10 mouse cellular contexts compared by ENCODE assay signal in the genomic region with DNA sequence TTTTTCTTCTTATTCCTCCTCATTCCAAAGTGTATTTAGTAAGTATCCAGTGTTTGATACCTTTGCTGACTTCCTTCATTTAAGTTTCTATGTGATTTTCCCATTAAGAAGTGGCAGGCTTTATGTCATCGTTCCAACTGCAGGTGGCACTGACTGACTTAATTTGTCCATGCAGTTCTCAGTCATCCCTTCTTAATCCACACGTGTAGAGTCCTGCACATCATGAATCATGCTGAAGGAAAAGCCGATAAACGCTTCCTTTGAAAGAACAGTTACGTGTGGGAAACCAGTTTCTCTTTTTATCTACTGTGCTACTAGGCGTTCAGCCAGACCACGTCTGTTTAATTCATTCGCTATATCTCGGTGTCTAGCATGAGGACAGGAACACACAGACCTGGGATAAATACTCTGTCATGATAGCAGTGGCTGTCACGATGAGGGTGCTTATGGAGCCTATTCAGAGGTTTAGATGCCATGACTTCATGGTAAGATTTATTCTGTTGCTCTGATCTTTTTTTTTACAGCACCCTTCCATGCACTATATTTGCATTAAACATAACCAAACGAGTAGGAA.
DNase-seq lines count a peak whose midpoint lies in the region; ATAC-seq and TF ChIP-seq lines count a peak whose summit lies in the region.
"Had no signal": no experiment of that assay in that cellular context is flagged by ENCODE, and none has a peak within 500 bp of the region (broad histone marks: within the 10 kb centered on the region; RNA-seq: fewer than 3 reads in every experiment).

No protein-coding gene starts in this region.

- H3K27ac ChIP-seq in embryonic facial prominence, embryonic 14.5 days (replicated peaks; ENCODE audit: low read depth, low read length), result no peak overlapping the region
- H3K27ac ChIP-seq in embryonic facial prominence, embryonic 10.5 days (replicated peaks), result no peak overlapping the region
- H3K27ac ChIP-seq in kidney, postnatal 0 days, result no peak overlapping the region
- H3K27ac ChIP-seq: limb, embryonic 12.5 days had no signal

- H3K4me3 ChIP-seq in embryonic facial prominence, embryonic 14.5 days (ENCODE audit: low read depth, low read length), result no peak overlapping the region
- H3K4me3 ChIP-seq in embryonic facial prominence, embryonic 10.5 days, result no peak overlapping the region
- no peak overlapping the region for H3K4me3 ChIP-seq in kidney, postnatal 0 days (replicated peaks; ENCODE audit: low read depth, low read length)
- H3K4me3 ChIP-seq: limb, embryonic 12.5 days; megakaryocyte, embryonic 14.5 days had no signal

- H3K4me2 ChIP-seq in embryonic facial prominence, embryonic 14.5 days (ENCODE audit: low read depth, low read length), result no peak overlapping the region; the same call in 1 of the 2 replicates
- no peak overlapping the region for H3K4me2 ChIP-seq in kidney, postnatal 0 days (ENCODE audit: low read length)
- H3K4me2 ChIP-seq: limb, embryonic 12.5 days had no signal

- peak; percentile 43; the same call in 1 of the 2 replicates for TF ChIP-seq CTCF in kidney, postnatal 0 days (IDR thresholded peaks at IDR 0.05; ENCODE audit: low read depth)

- intact Hi-C loops in left cerebral cortex, postnatal 36 days (cut with DNase I), result no loop called here

- no peaks in the 10 kb centered on the region for H3K27me3 ChIP-seq in embryonic facial prominence, embryonic 14.5 days (replicated peaks; ENCODE audit: control insufficient read depth, insufficient read depth, low read length)
- no peaks in the 10 kb centered on the region for H3K27me3 ChIP-seq in embryonic facial prominence, embryonic 10.5 days (replicated peaks; ENCODE audit: low read depth, poor library complexity, severe bottlenecking)
- no peaks in the 10 kb centered on the region for H3K27me3 ChIP-seq in kidney, postnatal 0 days (ENCODE audit: insufficient read depth, low read length)
- H3K27me3 ChIP-seq: megakaryocyte, embryonic 14.5 days had no signal

- no peak for ATAC-seq in embryonic facial prominence, embryonic 14.5 days (ENCODE audit: low read depth)
- no peak for ATAC-seq in kidney, postnatal 0 days (replicated peaks; ENCODE audit: low FRiP score, low read depth)

- H3K9me3 ChIP-seq in embryonic facial prominence, embryonic 14.5 days (ENCODE audit: control insufficient read depth, low read length), result no peaks in the 10 kb centered on the region
- H3K9me3 ChIP-seq in embryonic facial prominence, embryonic 10.5 days, result no peaks in the 10 kb centered on the region
- no peaks in the 10 kb centered on the region for H3K9me3 ChIP-seq in kidney, postnatal 0 days (replicated peaks; ENCODE audit: low read length)
- H3K9me3 ChIP-seq: limb, embryonic 12.5 days; megakaryocyte, embryonic 14.5 days had no signal

- H3K9ac ChIP-seq in embryonic facial prominence, embryonic 14.5 days (ENCODE audit: low read depth, low read length), result no peak overlapping the region
- H3K9ac ChIP-seq in kidney, postnatal 0 days (ENCODE audit: low read depth, low read length), result no peak overlapping the region
- H3K9ac ChIP-seq: limb, embryonic 12.5 days had no signal

- H3K4me1 ChIP-seq in embryonic facial prominence, embryonic 14.5 days (ENCODE audit: control insufficient read depth, insufficient read depth, low read length), result no peaks in the 10 kb centered on the region
- no peaks in the 10 kb centered on the region for H3K4me1 ChIP-seq in embryonic facial prominence, embryonic 10.5 days
- H3K4me1 ChIP-seq in kidney, postnatal 0 days (replicated peaks; ENCODE audit: insufficient read depth, low read length), result no peaks in the 10 kb centered on the region
- H3K4me1 ChIP-seq: limb, embryonic 12.5 days; megakaryocyte, embryonic 14.5 days had no signal

- no peaks in the 10 kb centered on the region for H3K36me3 ChIP-seq in embryonic facial prominence, embryonic 14.5 days (ENCODE audit: control insufficient read depth, insufficient read depth, low read length)
- no peaks in the 10 kb centered on the region for H3K36me3 ChIP-seq in embryonic facial prominence, embryonic 10.5 days (replicated peaks)
- H3K36me3 ChIP-seq in kidney, postnatal 0 days (ENCODE audit: insufficient read depth, low read length), result no peaks in the 10 kb centered on the region
- H3K36me3 ChIP-seq: limb, embryonic 12.5 days had no signal

- WGBS in embryonic facial prominence, embryonic 14.5 days, result 60% methylated on average over 11 of the region's 11 CpGs
- WGBS in embryonic facial prominence, embryonic 10.5 days, result 79% methylated on average over 11 of the region's 11 CpGs
- WGBS in kidney, postnatal 0 days, result 42% methylated on average over 11 of the region's 11 CpGs

- peak; percentile 55 for DNase-seq in embryonic facial prominence, embryonic 14.5 days (ENCODE audit: low spot score)
- DNase-seq in embryonic facial prominence, embryonic 10.5 days (ENCODE audit: low spot score), result no peak
- peak; percentile 34 for DNase-seq in kidney, postnatal 0 days (ENCODE audit: low spot score)
- no peak for DNase-seq in kidney, postnatal 25 days
- peak; percentile 63 for DNase-seq in brain, adult 2 months (ENCODE audit: low read depth, low spot score)
- peak; percentile 5 to 7 for DNase-seq in left cerebral cortex, postnatal 36 days (ENCODE audit: low spot score in 2 of 2)
- DNase-seq in urinary bladder, postnatal 10 days (ENCODE audit: low spot score), result no peak
- DNase-seq in T-cell, adult 2 months (ENCODE audit: low spot score), result no peak

Comparison
In these comparisons a context has a peak if more than half of its experiments do, and no peak if none do; other contexts are left out.
1. DNase-seq: peak in embryonic facial prominence, embryonic 14.5 days (single experiment), kidney, postnatal 0 days (single experiment), brain, adult 2 months (single experiment) and left cerebral cortex, postnatal 36 days (2 of 2); none in embryonic facial prominence, embryonic 10.5 days (single experiment), kidney, postnatal 25 days (0 of 2), urinary bladder, postnatal 10 days (single experiment) and T-cell, adult 2 months (single experiment).